Mouse (Mus musculus): ENCODE data around the gene Fbxo7.

Gene Fbxo7

GRCm38 (mm10) chr10:86077272-86077671 lies 55.5 kb downstream of the Fbxo7 start:
- no peak for DNase-seq (ENCODE audit: low read depth in 1 of 2, low spot score in 2 of 2)

DNA sequence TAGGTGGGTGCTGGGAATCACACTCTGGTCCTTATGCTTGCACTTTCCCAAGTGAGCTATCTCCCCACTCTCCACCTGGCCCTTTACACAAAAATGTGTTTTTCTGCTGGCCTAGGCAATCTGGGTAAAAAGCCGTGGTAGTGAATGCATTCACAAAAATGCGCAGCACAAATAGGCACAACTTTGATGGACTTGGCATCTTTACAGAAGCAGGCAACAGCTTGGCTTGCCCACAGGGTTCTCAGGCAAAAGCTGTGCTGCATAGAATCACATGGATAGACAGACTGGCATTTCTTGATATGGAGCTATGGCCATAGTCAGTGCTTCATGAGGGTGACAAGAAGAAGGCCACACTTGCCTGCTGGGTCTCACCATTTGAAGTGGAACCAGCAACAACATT lies 57.0 kb downstream of the Fbxo7 start:
- DNase-seq (ENCODE audit: low read depth in 1 of 2, low spot score in 2 of 2) = no peak

- DNase-seq (ENCODE audit: low read depth in 1 of 2, low spot score in 2 of 2) = no peak
These were observed 58.1 kb downstream of the Fbxo7 start for GRCm38 (mm10) chr10:86079921-86080320.

- no peak for DNase-seq (ENCODE audit: low read depth in 1 of 2, low spot score in 2 of 2)
These were observed 70.1 kb downstream of the Fbxo7 start for GRCm38 (mm10) chr10:86091919-86092318.

GRCm38 (mm10) chr10:86093109-86094035 lies 71.6 kb downstream of the Fbxo7 start:
- no peak for DNase-seq (ENCODE audit: low read depth in 1 of 2, low spot score in 2 of 2)

- no peak for DNase-seq (ENCODE audit: low read depth in 1 of 2, low spot score in 2 of 2)
These were observed 76.6 kb downstream of the Fbxo7 start for GRCm38 (mm10) chr10:86098363-86098762.

DNA sequence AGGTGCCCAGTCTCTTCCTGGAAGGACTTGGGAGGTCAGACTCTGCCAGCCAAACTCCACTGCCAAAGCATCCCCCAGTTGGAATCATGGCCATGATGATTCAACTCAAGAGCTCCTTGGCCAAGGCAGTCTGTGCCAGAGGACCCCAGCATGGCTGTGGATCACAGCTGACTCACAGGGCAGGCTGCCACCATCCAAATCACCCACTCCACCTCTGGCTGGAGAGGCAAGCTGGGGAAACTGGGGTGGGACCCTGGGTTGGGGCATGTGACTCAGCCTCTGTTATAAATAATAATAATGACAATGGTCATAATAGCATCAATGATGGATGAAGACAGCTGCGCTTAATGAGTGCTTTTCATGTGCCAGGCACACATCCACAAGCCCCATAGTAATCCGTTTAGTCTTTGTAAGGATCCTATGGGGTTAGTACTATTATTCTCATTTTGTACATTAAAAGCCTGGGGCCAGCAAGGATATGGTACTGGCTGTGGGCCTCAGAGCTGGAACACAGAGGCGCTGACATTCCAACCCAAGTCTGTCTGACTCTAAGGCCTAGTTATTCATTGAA lies 78.6 kb downstream of the Fbxo7 start:
- DNase-seq (ENCODE audit: low read depth in 1 of 2, low spot score in 2 of 2) = no peak

All from monocyte, adult 2 months (primary cell).